Mouse (Mus musculus) limb, embryonic 14.5 days (tissue): ENCODE data around the gene Syt12. TPM values are rescaled to one million over a fixed set of nuclear protein-coding genes. Genes with fewer than 3 reads are reported as not detected.

ENCODE experiments used
- ATAC-seq: fragments of 200-750 bp; cut with Nextera tagmentation; 2 replicates; pipeline ENCODE4 v1.8.0; 2017; ENCODE audit warnings: low read depth, moderate number of reproducible peaks, moderate TSS enrichment; ENCODE audit not compliant: low FRiP score
- DNase-seq: peaks from one replicate; pipeline ENCODE4 v3.0.0-alpha.2; 2015; ENCODE audit warnings: low spot score
- H3K27ac ChIP-seq: fragments of 300-500 bp; sonication (generic); replicated peaks from 2 replicates; pipeline ENCODE4 v1.5.1; 2014; ENCODE audit warnings: low read depth, mild to moderate bottlenecking, low read length, moderate library complexity, mixed read lengths
- H3K27me3 ChIP-seq: fragments of 300-500 bp; sonication (generic); 2 replicates; pipeline ENCODE4 v1.6.1; 2014; ENCODE audit warnings: low read length, mixed read lengths; ENCODE audit not compliant: control insufficient read depth, insufficient read depth
- H3K36me3 ChIP-seq: fragments of 300-500 bp; sonication (generic); 2 replicates; pipeline ENCODE4 v1.6.1; 2014; ENCODE audit warnings: mild to moderate bottlenecking, low read length, moderate library complexity, mixed read lengths; ENCODE audit not compliant: control insufficient read depth, insufficient read depth
- H3K4me1 ChIP-seq: fragments of 300-500 bp; sonication (generic); 2 replicates; pipeline ENCODE4 v1.6.1; 2014; ENCODE audit warnings: antibody characterized with exemption, low read length, mixed read lengths; ENCODE audit not compliant: control insufficient read depth, insufficient read depth
- H3K4me2 ChIP-seq: fragments of 300-500 bp; sonication (generic); replicated peaks from 2 replicates; pipeline ENCODE4 v1.6.1; 2014; ENCODE audit warnings: low read depth, mild to moderate bottlenecking, low read length, moderate library complexity; ENCODE audit not compliant: severe bottlenecking
- H3K4me3 ChIP-seq: fragments of 300-500 bp; sonication (generic); replicated peaks from 2 replicates; pipeline ENCODE4 v1.5.1; 2014; ENCODE audit warnings: low read length
- H3K9ac ChIP-seq: fragments of 300-500 bp; sonication (generic); 2 replicates; pipeline ENCODE4 v1.6.1; 2014; ENCODE audit warnings: mild to moderate bottlenecking, low read depth, low read length, moderate library complexity; ENCODE audit not compliant: severe bottlenecking
- H3K9me3 ChIP-seq: fragments of 300-500 bp; sonication (generic); 2 replicates; pipeline ENCODE4 v1.6.1; 2016; ENCODE audit warnings: low read length; ENCODE audit not compliant: control insufficient read depth
- POLR2A ChIP-seq: fragments of 200-500 bp; IDR thresholded peaks from 2 replicates; pipeline ENCODE4 v1.8.0; 2012; ENCODE audit warnings: inconsistent platforms, mild to moderate bottlenecking, moderate library complexity, borderline replicate concordance; ENCODE audit not compliant: insufficient read depth, insufficient read length; ENCODE audit errors: extremely low read depth
- WGBS: fragments of 180-500 bp; shearing (Covaris S2); extraction: QIAGEN DNeasy Blood & Tissue Kit; methylation state at CpG from one replicate; pipeline ENCODE4 v1.1.7; 2014; 5-methylcytosine and 5-hydroxymethylcytosine counted together
- polyA plus RNA-seq, 2 experiments: library from polyadenylated mRNA; depleted of rRNA in 1 of 2; stranded (reverse) in 1 of 2; unstranded in 1 of 2; fragments of >200 nt; fragmentation: Nextera tagmentation in 1 of 2; extraction: Ambion mirVana in 1 of 2; gene quantifications; 2 replicates each; pipeline versions ENCODE4 v1.2.1 to v1.2.3; 2012 to 2014

Gene Syt12
- polyA plus RNA-seq, 2 experiments: 0.21 to 0.41 TPM

GRCm38 (mm10) chr19:4513236-4513858, 36.1 kb upstream of the Syt12 start:
- no peak for TF ChIP-seq POLR2A

GRCm38 (mm10) chr19:4511116-4511841, 34.0 kb upstream of the Syt12 start:
- Histone ChIP-seq H3K9me3 (no peaks in the 10 kb centered on the region), H3K9ac (peak overlapping the region; percentile 53), H3K4me3 (peak overlapping the region; percentile 70), H3K4me1 (peaks cover 24% of the 10 kb centered on the region), H3K4me2 (peak overlapping the region; percentile 94), H3K27me3 (peaks cover 5% of the 10 kb centered on the region; the same call in 1 of the 2 replicates), H3K36me3 (no peaks in the 10 kb centered on the region), H3K27ac (no peak overlapping the region)
- 7% methylated on average over 13 of the region's 13 CpGs for WGBS
- DNase-seq (no peak), ATAC-seq (no peak)
- no peak for TF ChIP-seq POLR2A

More at GRCm38 (mm10) chr19:4513236-4513858, 36.1 kb upstream of the Syt12 start:
- no peak overlapping the region for H3K9ac ChIP-seq
- no peak overlapping the region for H3K27ac ChIP-seq
- ATAC-seq (no peak), DNase-seq (no peak)
- 62% methylated on average over 4 of the region's 4 CpGs for WGBS
- H3K4me3 ChIP-seq: no peak overlapping the region
- H3K4me1 ChIP-seq: peaks cover 31% of the 10 kb centered on the region
- H3K36me3 ChIP-seq: no peaks in the 10 kb centered on the region
- no peak overlapping the region for H3K4me2 ChIP-seq
- peaks cover 5% of the 10 kb centered on the region; the same call in 1 of the 2 replicates for H3K27me3 ChIP-seq
- no peaks in the 10 kb centered on the region for H3K9me3 ChIP-seq

- DNase-seq: peak; percentile 100
- Histone ChIP-seq H3K4me2 (peak within 1 kb of the TSS; percentile 94), H3K4me1 (peaks cover 14% of the 10 kb centered on the region), H3K27me3 (peaks cover 5% of the 10 kb centered on the region; the same call in 1 of the 2 replicates), H3K9me3 (no peaks in the 10 kb centered on the region), H3K27ac (no peak within 1 kb of the TSS), H3K4me3 (peak within 1 kb of the TSS; percentile 70), H3K36me3 (no peaks in the 10 kb centered on the region), H3K9ac (peak within 1 kb of the TSS; percentile 53)
- under 1% methylated on average over 69 of the region's 82 CpGs for WGBS
- ATAC-seq: peak; percentile 99
- 0 out of 2 replicates have a peak, but pooled peaks have one; percentile 38 for TF ChIP-seq POLR2A
These were observed 33.0 kb upstream of the Syt12 start, which contains the start of gene Pcx for GRCm38 (mm10) chr19:4509986-4510963. Gene Pcx (plus strand): TSS chr19:4510472.

DNA sequence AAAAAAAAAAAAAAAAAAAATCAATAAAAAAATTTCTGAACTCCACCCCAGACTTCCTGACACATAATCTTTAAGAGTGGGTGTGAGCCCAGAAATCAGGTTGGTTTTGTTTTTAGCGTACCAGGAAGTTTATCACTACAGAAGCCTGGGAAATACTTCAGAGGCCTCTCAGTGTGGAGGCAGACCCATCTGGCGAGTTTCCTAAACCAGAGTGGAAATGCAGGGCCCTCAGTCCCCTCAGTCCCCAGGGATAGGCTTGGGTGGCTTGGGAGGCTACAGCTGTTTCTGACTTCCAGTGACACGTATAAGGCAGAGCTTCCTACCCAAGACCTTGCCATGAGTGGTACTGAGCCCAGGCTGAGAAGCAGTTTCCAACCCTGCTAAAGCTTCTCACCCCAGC, 30.5 kb upstream of the Syt12 start:
- Histone ChIP-seq H3K4me2 (no peak overlapping the region), H3K4me3 (no peak overlapping the region), H3K27me3 (peaks cover 5% of the 10 kb centered on the region; the same call in 1 of the 2 replicates), H3K9me3 (no peaks in the 10 kb centered on the region), H3K27ac (no peak overlapping the region), H3K36me3 (no peaks in the 10 kb centered on the region), H3K9ac (no peak overlapping the region), H3K4me1 (peaks cover 5% of the 10 kb centered on the region)
- TF ChIP-seq POLR2A: no peak
- WGBS: 66% methylated on average over 3 of the region's 3 CpGs
- no peak for DNase-seq
- ATAC-seq: no peak

GRCm38 (mm10) chr19:4504830-4505229, 27.6 kb upstream of the Syt12 start:
- H3K4me2 ChIP-seq: no peak overlapping the region
- WGBS: 90% methylated on average over 1 of the region's 1 CpGs
- no peak overlapping the region for H3K9ac ChIP-seq
- no peak overlapping the region for H3K27ac ChIP-seq
- no peak for TF ChIP-seq POLR2A
- H3K4me1 ChIP-seq: no peaks in the 10 kb centered on the region
- H3K4me3 ChIP-seq: no peak overlapping the region
- no peaks in the 10 kb centered on the region for H3K36me3 ChIP-seq
- no peak for DNase-seq
- H3K9me3 ChIP-seq: no peaks in the 10 kb centered on the region
- ATAC-seq: no peak
- no peaks in the 10 kb centered on the region for H3K27me3 ChIP-seq
